Mouse (Mus musculus) liver, embryonic 16.5 days (tissue): ENCODE data around the gene Abcc4. TPM values are rescaled to one million over a fixed set of nuclear protein-coding genes. Genes with fewer than 3 reads are reported as not detected.

Source experiments
- ATAC-seq: fragments of 200-750 bp; cut with Nextera tagmentation; 2 replicates; pipeline ENCODE4 v1.8.0; 2017; ENCODE audit warnings: low read depth, mild to moderate bottlenecking, moderate number of reproducible peaks, moderate library complexity
- H3K27ac ChIP-seq: fragments of 300-500 bp; sonication (generic); 2 replicates; pipeline ENCODE4 v1.5.1; 2014; ENCODE audit warnings: mild to moderate bottlenecking, low read length
- H3K27me3 ChIP-seq: fragments of 300-500 bp; sonication (generic); 2 replicates; pipeline ENCODE4 v1.6.1; 2014; ENCODE audit warnings: low read depth, low read length, mixed read lengths; ENCODE audit not compliant: control insufficient read depth, insufficient read depth
- H3K36me3 ChIP-seq: fragments of 300-500 bp; sonication (generic); 2 replicates; pipeline ENCODE4 v1.6.1; 2014; ENCODE audit warnings: mild to moderate bottlenecking; ENCODE audit not compliant: control insufficient read depth, insufficient read depth
- H3K4me1 ChIP-seq: fragments of 300-500 bp; sonication (generic); 2 replicates; pipeline ENCODE4 v1.6.1; 2014; ENCODE audit warnings: low read depth, low read length, mixed read lengths; ENCODE audit not compliant: control insufficient read depth
- H3K4me2 ChIP-seq: fragments of 300-500 bp; sonication (generic); 2 replicates; pipeline ENCODE4 v1.6.1; 2014; ENCODE audit warnings: low read depth, low read length, mixed read lengths
- H3K4me3 ChIP-seq: fragments of 300-500 bp; sonication (generic); 2 replicates; pipeline ENCODE4 v1.5.1; 2014; ENCODE audit warnings: low read depth, mild to moderate bottlenecking, low read length
- H3K9ac ChIP-seq: fragments of 300-500 bp; sonication (generic); 2 replicates; pipeline ENCODE4 v1.6.1; 2014; ENCODE audit warnings: low read depth, low read length
- H3K9me3 ChIP-seq: fragments of 300-500 bp; sonication (generic); replicated peaks from 2 replicates; pipeline ENCODE4 v1.6.1; 2016; ENCODE audit warnings: low read length; ENCODE audit not compliant: control insufficient read depth
- WGBS: fragments of 180-500 bp; shearing (Covaris S2); extraction: QIAGEN DNeasy Blood & Tissue Kit; methylation state at CpG from one replicate; pipeline ENCODE4 v1.1.7; 2014; ENCODE audit not compliant: insufficient replicate concordance; 5-methylcytosine and 5-hydroxymethylcytosine counted together
- polyA plus RNA-seq: library from polyadenylated mRNA; unstranded; fragments of >200 nt; fragmentation: Nextera tagmentation; extraction: Ambion mirVana; gene quantifications from 2 replicates; pipeline ENCODE4 v1.2.1, GENCODE M21; 2015

Abcc4 gene
- polyA plus RNA-seq, 1 experiment from 2014 or later, result 2.3 TPM

- WGBS, result 65% methylated on average over 14 of the region's 14 CpGs
Observed at GRCm38 (mm10) chr14:118507829-118508228, 198.2 kb downstream of the Abcc4 start.

GRCm38 (mm10) chr14:118506591-118507146, 199.3 kb downstream of the Abcc4 start:
- 50% methylated on average over 14 of the region's 14 CpGs for WGBS
- H3K4me1 ChIP-seq, result no peaks in the 10 kb centered on the region
- no peak overlapping the region for H3K27ac ChIP-seq
- no peaks in the 10 kb centered on the region for H3K9me3 ChIP-seq
- no peak overlapping the region for H3K9ac ChIP-seq
- no peak overlapping the region for H3K4me2 ChIP-seq
- no peak overlapping the region for H3K4me3 ChIP-seq
- no peaks in the 10 kb centered on the region for H3K27me3 ChIP-seq
- H3K36me3 ChIP-seq, result no peaks in the 10 kb centered on the region
- ATAC-seq, result no peak

More at GRCm38 (mm10) chr14:118507829-118508228, 198.2 kb downstream of the Abcc4 start:
- no peak overlapping the region for H3K4me2 ChIP-seq
- no peaks in the 10 kb centered on the region for H3K27me3 ChIP-seq
- no peaks in the 10 kb centered on the region for H3K36me3 ChIP-seq
- no peak overlapping the region for H3K9ac ChIP-seq
- H3K27ac ChIP-seq, result no peak overlapping the region
- H3K9me3 ChIP-seq, result no peaks in the 10 kb centered on the region
- ATAC-seq, result no peak
- no peaks in the 10 kb centered on the region for H3K4me1 ChIP-seq
- H3K4me3 ChIP-seq, result no peak overlapping the region

- WGBS, result 66% methylated on average over 2 of the region's 2 CpGs
- Histone ChIP-seq H3K9me3 (no peaks in the 10 kb centered on the region), H3K4me1 (no peaks in the 10 kb centered on the region), H3K36me3 (no peaks in the 10 kb centered on the region), H3K27me3 (no peaks in the 10 kb centered on the region), H3K4me2 (no peak overlapping the region), H3K9ac (no peak overlapping the region), H3K27ac (no peak overlapping the region), H3K4me3 (no peak overlapping the region)
- no peak for ATAC-seq
Observed at GRCm38 (mm10) chr14:118496767-118497166, 209.3 kb downstream of the Abcc4 start.

DNA sequence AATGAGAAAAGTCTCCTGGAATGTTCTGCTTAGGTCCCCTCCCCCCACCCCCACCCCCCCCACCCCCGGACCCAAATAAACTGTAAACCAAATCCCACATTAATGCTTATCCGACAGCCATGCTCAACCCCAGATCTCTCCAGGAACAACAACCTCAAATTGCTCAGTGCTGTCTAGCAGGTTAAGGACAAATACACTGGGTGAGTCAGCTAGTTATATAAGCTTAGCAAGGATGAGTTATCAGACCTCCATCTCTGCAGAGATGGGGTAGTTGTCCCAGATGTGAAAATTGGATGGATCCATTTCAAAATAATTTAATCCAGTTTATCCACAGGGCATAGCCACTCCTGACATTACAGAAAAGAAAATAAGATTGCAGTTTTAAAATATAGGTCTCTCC, 210.6 kb downstream of the Abcc4 start:
- no peak for ATAC-seq
- Histone ChIP-seq H3K4me1 (no peaks in the 10 kb centered on the region), H3K27me3 (no peaks in the 10 kb centered on the region), H3K4me3 (no peak overlapping the region), H3K36me3 (no peaks in the 10 kb centered on the region), H3K9me3 (no peaks in the 10 kb centered on the region), H3K4me2 (no peak overlapping the region), H3K9ac (no peak overlapping the region), H3K27ac (no peak overlapping the region)
- 66% methylated on average over 2 of the region's 2 CpGs for WGBS

- Histone ChIP-seq H3K9ac (no peak overlapping the region), H3K4me1 (no peaks in the 10 kb centered on the region), H3K27ac (no peak overlapping the region), H3K9me3 (no peaks in the 10 kb centered on the region), H3K27me3 (no peaks in the 10 kb centered on the region), H3K4me3 (no peak overlapping the region), H3K36me3 (no peaks in the 10 kb centered on the region), H3K4me2 (no peak overlapping the region)
- no peak for ATAC-seq
- WGBS, result 71% methylated on average over 6 of the region's 6 CpGs
Observed at GRCm38 (mm10) chr14:118491708-118492107, 214.3 kb downstream of the Abcc4 start.

GRCm38 (mm10) chr14:118491300-118491699, 214.7 kb downstream of the Abcc4 start:
- Histone ChIP-seq H3K36me3 (no peaks in the 10 kb centered on the region), H3K27ac (no peak overlapping the region), H3K4me1 (no peaks in the 10 kb centered on the region), H3K4me2 (no peak overlapping the region), H3K9ac (no peak overlapping the region), H3K27me3 (no peaks in the 10 kb centered on the region), H3K4me3 (no peak overlapping the region), H3K9me3 (no peaks in the 10 kb centered on the region)
- ATAC-seq, result no peak
- WGBS, result 55% methylated on average over 13 of the region's 13 CpGs

- H3K4me2 ChIP-seq, result no peak overlapping the region
- ATAC-seq, result no peak
- H3K4me1 ChIP-seq, result no peaks in the 10 kb centered on the region
- H3K9ac ChIP-seq, result no peak overlapping the region
- no peaks in the 10 kb centered on the region for H3K36me3 ChIP-seq
- H3K4me3 ChIP-seq, result no peak overlapping the region
- no peaks in the 10 kb centered on the region for H3K9me3 ChIP-seq
- no peak overlapping the region for H3K27ac ChIP-seq
- WGBS, result 79% methylated on average over 7 of the region's 7 CpGs
- no peaks in the 10 kb centered on the region for H3K27me3 ChIP-seq
Observed at GRCm38 (mm10) chr14:118490525-118490924, 215.5 kb downstream of the Abcc4 start.

GRCm38 (mm10) chr14:118486349-118486748, 219.7 kb downstream of the Abcc4 start:
- no peaks in the 10 kb centered on the region for H3K36me3 ChIP-seq
- no peaks in the 10 kb centered on the region for H3K4me1 ChIP-seq
- ATAC-seq, result no peak
- no peak overlapping the region for H3K27ac ChIP-seq
- H3K9me3 ChIP-seq, result no peaks in the 10 kb centered on the region
- no peaks in the 10 kb centered on the region for H3K27me3 ChIP-seq
- H3K4me2 ChIP-seq, result no peak overlapping the region
- WGBS, result 73% methylated on average over 11 of the region's 11 CpGs
- H3K4me3 ChIP-seq, result no peak overlapping the region
- H3K9ac ChIP-seq, result no peak overlapping the region

DNA sequence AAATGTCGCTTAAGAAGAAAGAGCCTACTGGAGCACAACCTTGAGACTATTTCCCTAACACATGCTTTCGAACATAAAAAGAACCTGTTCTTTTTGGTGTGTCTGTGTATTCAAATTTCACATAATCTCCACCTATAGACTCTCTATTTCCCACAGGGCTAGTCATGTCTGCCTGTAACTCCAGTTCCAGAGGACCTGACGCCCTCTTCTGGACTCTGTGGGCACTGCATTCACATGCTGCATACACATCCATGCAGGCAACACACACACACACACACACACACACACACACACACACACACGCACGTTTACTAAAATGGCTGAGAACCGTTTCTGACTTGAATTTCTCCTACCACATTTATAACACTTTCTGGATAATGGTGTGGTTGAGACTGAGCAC, 220.4 kb downstream of the Abcc4 start:
- WGBS, result 83% methylated on average over 6 of the region's 6 CpGs
- Histone ChIP-seq H3K4me3 (no peak overlapping the region), H3K36me3 (no peaks in the 10 kb centered on the region), H3K9ac (no peak overlapping the region), H3K27ac (no peak overlapping the region), H3K9me3 (no peaks in the 10 kb centered on the region), H3K4me2 (no peak overlapping the region), H3K27me3 (no peaks in the 10 kb centered on the region), H3K4me1 (no peaks in the 10 kb centered on the region)
- ATAC-seq, result no peak
